Comparison of ENCODE assay signal across 11 mouse cellular contexts in genomic region chr4:135120342-135121100, GRCm38 (mm10). TPM values are rescaled to one million over a fixed set of nuclear protein-coding genes. Genes with fewer than 3 reads are reported as not detected.
A peak's percentile ranks its signal among the peaks of the same experiment; 100 is the strongest.
DNase-seq lines count a peak whose midpoint lies in the region; ATAC-seq lines count a peak whose summit lies in the region.
"Had no signal": no experiment of that assay in that cellular context is flagged by ENCODE, and none has a peak within 500 bp of the region (broad histone marks: within the 10 kb centered on the region; RNA-seq: fewer than 3 reads in every experiment).

Gene Runx3 (plus strand): TSS chr4:135120652.

- H3K4me2 ChIP-seq in embryonic facial prominence, embryonic 11.5 days (ENCODE audit: low read depth, low read length), result no peak within 1 kb of the TSS
- no peak within 1 kb of the TSS for H3K4me2 ChIP-seq in liver, embryonic 13.5 days
- no peak within 1 kb of the TSS for H3K4me2 ChIP-seq in hindbrain, embryonic 16.5 days (ENCODE audit: low read length)

- H3K36me3 ChIP-seq in embryonic facial prominence, embryonic 11.5 days (replicated peaks; ENCODE audit: control insufficient read depth, insufficient read depth, low read depth, low read length), result no peaks in the 10 kb centered on the region
- no peaks in the 10 kb centered on the region for H3K36me3 ChIP-seq in embryonic facial prominence, embryonic 10.5 days (replicated peaks)
- H3K36me3 ChIP-seq in liver, embryonic 13.5 days, result no peaks in the 10 kb centered on the region
- H3K36me3 ChIP-seq in hindbrain, embryonic 16.5 days (ENCODE audit: control insufficient read depth, insufficient read depth, low read length), result no peaks in the 10 kb centered on the region

- no peak for ATAC-seq in embryonic facial prominence, embryonic 11.5 days (replicated peaks; ENCODE audit: insufficient number of reproducible peaks, low FRiP score, low TSS enrichment, low read depth)
- ATAC-seq in liver, embryonic 13.5 days (ENCODE audit: low read depth), result peak; percentile 68
- ATAC-seq in hindbrain, embryonic 16.5 days, result no peak

- no peak for DNase-seq in embryonic facial prominence, embryonic 11.5 days (ENCODE audit: low spot score)
- no peak for DNase-seq in embryonic facial prominence, embryonic 10.5 days (ENCODE audit: low spot score)
- peak; percentile 12 for DNase-seq in c-Kit-positive CD71-positive TER-119-positive erythroid progenitor cells, embryonic 14.5 days (ENCODE audit: low spot score)
- peak; percentile 29 for DNase-seq in liver, embryonic 13.5 days
- peak; percentile 13 to 21 for DNase-seq in spleen, postnatal 14 days (ENCODE audit: low spot score in 2 of 2)
- DNase-seq in gastrocnemius, adult 8-10 months (ENCODE audit: low spot score in 2 of 2), result no peak
- no peak for DNase-seq in frontal cortex, postnatal 36 days (ENCODE audit: low spot score in 2 of 2)
- DNase-seq: gastrocnemius, postnatal 10 days had no signal

- H3K9ac ChIP-seq in embryonic facial prominence, embryonic 11.5 days (replicated peaks; ENCODE audit: low read length), result 0 out of 2 replicates have a peak within 1 kb of the TSS, but pooled peaks have one; percentile 4
- no peak within 1 kb of the TSS for H3K9ac ChIP-seq in liver, embryonic 13.5 days
- H3K9ac ChIP-seq in hindbrain, embryonic 16.5 days (ENCODE audit: low read depth, low read length), result no peak within 1 kb of the TSS

- H3K27ac ChIP-seq in embryonic facial prominence, embryonic 11.5 days (replicated peaks; ENCODE audit: low read depth, low read length), result no peak within 1 kb of the TSS
- no peak within 1 kb of the TSS for H3K27ac ChIP-seq in embryonic facial prominence, embryonic 10.5 days (replicated peaks)
- H3K27ac ChIP-seq in liver, embryonic 13.5 days, result no peak within 1 kb of the TSS
- H3K27ac ChIP-seq in hindbrain, embryonic 16.5 days (ENCODE audit: low read depth, low read length), result no peak within 1 kb of the TSS
- H3K27ac ChIP-seq: macrophage had no signal

- H3K4me1 ChIP-seq in embryonic facial prominence, embryonic 11.5 days (ENCODE audit: control insufficient read depth, insufficient read depth, low read length), result peaks cover 3% of the 10 kb centered on the region; the same call in 1 of the 2 replicates
- peaks cover 36% of the 10 kb centered on the region for H3K4me1 ChIP-seq in embryonic facial prominence, embryonic 10.5 days
- H3K4me1 ChIP-seq in liver, embryonic 13.5 days (replicated peaks), result peaks cover 5% of the 10 kb centered on the region; the same call in 1 of the 2 replicates
- no peaks in the 10 kb centered on the region for H3K4me1 ChIP-seq in hindbrain, embryonic 16.5 days (ENCODE audit: control insufficient read depth, insufficient read depth, low read depth, low read length)

- no peaks in the 10 kb centered on the region for H3K27me3 ChIP-seq in embryonic facial prominence, embryonic 11.5 days (ENCODE audit: control insufficient read depth, insufficient read depth, low read length)
- peaks cover 22% of the 10 kb centered on the region for H3K27me3 ChIP-seq in embryonic facial prominence, embryonic 10.5 days (replicated peaks; ENCODE audit: low read depth, poor library complexity, severe bottlenecking)
- no peaks in the 10 kb centered on the region for H3K27me3 ChIP-seq in liver, embryonic 13.5 days
- no peaks in the 10 kb centered on the region for H3K27me3 ChIP-seq in hindbrain, embryonic 16.5 days (replicated peaks; ENCODE audit: control insufficient read depth, insufficient read depth, low read length)

- no peaks in the 10 kb centered on the region for H3K9me3 ChIP-seq in embryonic facial prominence, embryonic 11.5 days (replicated peaks; ENCODE audit: control insufficient read depth, low read length)
- H3K9me3 ChIP-seq in embryonic facial prominence, embryonic 10.5 days, result no peaks in the 10 kb centered on the region
- no peaks in the 10 kb centered on the region for H3K9me3 ChIP-seq in liver, embryonic 13.5 days (replicated peaks)
- no peaks in the 10 kb centered on the region for H3K9me3 ChIP-seq in hindbrain, embryonic 16.5 days (ENCODE audit: control insufficient read depth, low read length)

- H3K4me3 ChIP-seq in embryonic facial prominence, embryonic 11.5 days (ENCODE audit: low read depth, low read length), result no peak within 1 kb of the TSS
- H3K4me3 ChIP-seq in embryonic facial prominence, embryonic 10.5 days, result no peak within 1 kb of the TSS
- no peak within 1 kb of the TSS for H3K4me3 ChIP-seq in liver, embryonic 13.5 days (replicated peaks)
- no peak within 1 kb of the TSS for H3K4me3 ChIP-seq in hindbrain, embryonic 16.5 days (ENCODE audit: low read length)

- WGBS in embryonic facial prominence, embryonic 11.5 days, result 80% methylated on average over 18 of the region's 18 CpGs
- WGBS in embryonic facial prominence, embryonic 10.5 days, result 80% methylated on average over 18 of the region's 18 CpGs
- 41% methylated on average over 18 of the region's 18 CpGs for WGBS in liver, embryonic 13.5 days (ENCODE audit: insufficient replicate concordance)
- WGBS in hindbrain, embryonic 16.5 days, result 86% methylated on average over 18 of the region's 18 CpGs

RNA-seq across cellular contexts. Expression of gene Runx3, which starts in this region (rescaled TPM):
- polyA plus RNA-seq in embryonic facial prominence, embryonic 11.5 days (2014; fragmentation: Nextera tagmentation; extraction: Ambion mirVana), result 0.48 and 0.86 TPM in 2 replicates
- 0.04 TPM in 2 replicates for polyA plus RNA-seq in embryonic facial prominence, embryonic 10.5 days (2016; fragmentation: Nextera tagmentation; extraction: Ambion mirVana)
- polyA plus RNA-seq in liver, embryonic 13.5 days (2015; fragmentation: Nextera tagmentation; extraction: Ambion mirVana), result 0.79 and 0.83 TPM in 2 replicates
- under 1 TPM in 1 of 4 experiments, not detected in 3; 0.07 TPM for total RNA-seq in gastrocnemius, adult 8-10 months (2022)
- 0.11 TPM in 1 of 2 replicates, not detected in the other for polyA plus RNA-seq in hindbrain, embryonic 16.5 days (2015; fragmentation: Nextera tagmentation; extraction: Ambion mirVana)
- polyA plus RNA-seq: kidney, embryonic 16.5 days had no signal

Comparison
In these comparisons a context has a peak if more than half of its experiments do, and no peak if none do; other contexts are left out.
1. Peak in DNase-seq and ATAC-seq in liver, embryonic 13.5 days; RNA of the gene not detected or under 1 TPM.
2. DNase-seq: peak in c-Kit-positive CD71-positive TER-119-positive erythroid progenitor cells, embryonic 14.5 days (single experiment) and spleen, postnatal 14 days (2 of 2); none in embryonic facial prominence, embryonic 11.5 days (single experiment), embryonic facial prominence, embryonic 10.5 days (single experiment), gastrocnemius, adult 8-10 months (0 of 2) and frontal cortex, postnatal 36 days (0 of 2).